Mouse (Mus musculus): ENCODE results near the gene Vps41.

DNA sequence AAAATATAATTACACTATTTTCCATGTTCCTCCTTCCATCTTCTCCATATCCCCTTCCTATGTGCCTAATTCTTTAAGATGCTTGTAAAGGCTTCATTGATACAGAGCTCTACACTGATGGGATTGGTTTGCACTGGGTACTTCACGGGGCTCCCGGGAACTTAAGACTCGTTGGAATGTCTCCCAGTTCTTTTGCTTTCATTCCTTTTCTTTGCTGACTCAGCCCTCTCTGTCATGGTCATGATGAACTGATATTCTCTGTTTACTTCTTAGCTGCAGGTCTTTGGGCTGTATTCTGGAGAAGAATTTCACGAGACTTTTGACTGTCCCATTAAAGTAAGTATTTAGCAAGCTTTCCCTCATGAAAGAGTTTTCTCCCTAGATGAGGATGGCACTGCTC is 74.2 kb downstream of the Vps41 start:
- TF ChIP-seq MYOG (IDR thresholded peaks at IDR 0.05; ENCODE audit: control insufficient read depth, extremely low read depth, insufficient read length), result no peak
- no peak for TF ChIP-seq CTCF (IDR thresholded peaks at IDR 0.05; ENCODE audit: control insufficient read depth, insufficient read depth, insufficient read length)
- no peak for TF ChIP-seq USF1 (IDR thresholded peaks at IDR 0.05; ENCODE audit: low read depth)
